Mouse (Mus musculus) testis, postnatal 10 days (tissue): ENCODE results near the gene 5330417C22Rik.
A peak's percentile ranks its signal among the peaks of the same experiment; 100 is the strongest.
"Not testable (repeated sequence)": the region's sequence is repeated elsewhere in the genome, so short reads cannot be mapped to it uniquely, and the experiment has no call there.

ENCODE experiments used
- DNase-seq: peaks from one replicate; pipeline ENCODE4 v3.0.0; 2021; ENCODE audit warnings: low spot score

5330417C22Rik gene

DNA sequence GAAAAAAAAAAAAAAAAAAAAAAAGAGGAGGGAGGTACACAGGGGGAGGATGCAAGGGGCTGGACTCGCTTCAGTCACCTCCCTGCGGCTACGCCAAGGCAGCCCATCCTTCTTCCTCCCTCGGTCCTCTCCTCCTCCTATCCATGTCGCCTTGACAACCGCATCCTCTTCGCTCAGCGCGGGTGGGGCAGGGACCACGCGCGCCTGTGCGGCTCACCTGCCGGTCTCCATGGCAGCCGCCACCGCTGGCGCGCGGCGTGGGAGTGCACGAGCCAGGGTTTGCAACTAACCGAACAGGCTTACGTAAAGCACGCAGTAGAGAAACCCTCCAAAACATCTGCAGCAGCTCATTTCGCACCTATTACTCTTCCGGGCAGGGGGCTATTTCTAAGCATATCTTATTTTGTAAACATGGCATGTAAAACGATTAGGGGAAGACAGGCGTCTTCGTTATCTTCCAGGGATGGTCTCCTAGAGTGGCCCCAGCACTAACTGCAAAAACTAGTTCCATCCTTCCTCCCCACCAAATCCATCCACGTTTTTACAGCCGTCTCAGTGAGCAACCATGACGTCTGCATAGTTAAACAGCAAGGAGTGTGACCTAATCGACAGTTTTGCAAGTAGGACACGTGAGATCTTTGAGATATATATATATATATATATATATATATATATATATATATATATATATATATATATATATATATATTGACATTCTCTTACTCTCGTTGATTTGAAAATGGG is at the start of gene 5330417C22Rik:
Gene 5330417C22Rik, minus strand, starts transcription at position 20 of the 744 bp plus-strand sequence.
- DNase-seq, result peak; percentile 55

DNA sequence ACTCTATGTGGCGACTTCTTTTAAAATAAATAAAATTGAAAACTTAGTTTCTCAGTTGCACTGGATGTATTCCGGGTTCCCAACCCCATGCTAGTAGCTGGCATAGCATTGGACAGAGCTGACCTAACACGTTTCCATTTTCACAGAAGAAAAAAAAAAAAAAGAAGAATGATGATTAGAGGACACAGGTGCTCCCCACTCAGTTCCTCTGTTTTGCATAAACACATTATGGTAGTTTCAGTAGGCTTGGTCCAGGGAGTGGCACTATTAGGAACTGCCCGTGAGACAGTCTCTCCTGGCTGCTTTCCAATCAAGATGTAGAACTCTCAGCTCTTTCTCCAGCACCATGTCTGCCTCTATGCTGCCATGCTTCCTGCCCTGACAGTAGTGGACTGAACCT is 48.2 kb upstream of the 5330417C22Rik start:
- no peak for DNase-seq

- no peak for DNase-seq
Observed at GRCm38 (mm10) chr3:108574018-108574417, 37.7 kb upstream of the 5330417C22Rik start.

DNA sequence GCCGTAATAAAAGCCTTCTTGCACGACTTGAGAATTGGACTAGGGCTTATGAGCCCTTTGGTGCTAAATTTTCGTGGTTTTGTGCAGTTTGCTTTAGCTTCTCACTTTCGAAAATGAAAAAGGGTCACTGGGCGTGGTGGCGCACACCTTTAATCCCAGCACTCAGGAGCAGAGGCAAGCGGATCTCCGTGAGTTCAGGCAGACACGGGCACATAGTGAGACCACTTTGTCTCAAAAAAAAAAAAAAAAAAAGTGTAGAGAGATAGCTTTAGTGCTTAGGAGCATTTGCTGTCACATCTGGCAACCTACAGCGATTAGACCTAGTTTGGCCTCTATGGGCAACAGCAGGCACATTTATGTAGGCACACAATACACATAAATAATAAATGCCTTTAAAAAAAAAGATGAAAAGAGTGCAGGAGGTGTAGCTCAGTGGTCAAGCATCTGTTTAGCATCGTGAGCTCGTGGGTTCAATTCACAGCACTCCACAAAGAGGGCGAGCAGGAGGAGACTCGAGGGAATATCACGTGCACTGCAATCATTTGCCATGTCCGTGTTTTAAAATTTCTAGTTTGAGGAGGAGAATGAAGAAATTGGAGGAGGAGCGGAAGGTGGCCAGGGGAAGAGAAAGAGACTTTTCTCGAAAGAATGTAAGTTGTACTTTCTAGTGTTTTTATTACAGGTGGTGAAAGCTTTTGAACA is 36.1 kb upstream of the 5330417C22Rik start:
- DNase-seq, result no peak

- DNase-seq, result peak; percentile 95
Observed at GRCm38 (mm10) chr3:108571443-108572294, 35.3 kb upstream of the 5330417C22Rik start, which contains the start of gene Taf13. Gene Taf13, plus strand, starts transcription at chr3:108571698.

DNA sequence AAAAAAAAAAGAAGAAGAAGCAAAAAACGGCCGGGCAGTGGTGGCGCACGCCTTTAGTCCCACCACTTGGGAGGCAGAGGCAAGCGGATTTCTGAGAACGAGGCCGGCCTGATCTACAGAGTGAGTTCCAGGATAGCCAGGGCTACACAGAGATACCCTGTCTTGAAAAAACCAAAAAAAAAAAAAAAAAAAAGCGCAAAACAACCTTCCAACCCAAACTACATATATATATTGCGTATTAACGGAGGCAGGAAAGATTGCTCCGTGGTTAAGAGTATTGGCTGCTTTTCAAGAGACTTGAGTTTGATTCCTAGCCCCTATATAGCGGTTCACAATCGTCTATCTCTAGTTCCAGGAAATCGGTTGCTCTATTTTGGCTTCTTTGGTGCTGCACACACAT is 34.5 kb upstream of the 5330417C22Rik start:
- DNase-seq, result no peak

GRCm38 (mm10) chr3:108569636-108570035 is 33.3 kb upstream of the 5330417C22Rik start:
- DNase-seq, result not testable (repeated sequence)

GRCm38 (mm10) chr3:108567990-108568877 is 31.9 kb upstream of the 5330417C22Rik start:
- no peak for DNase-seq

DNA sequence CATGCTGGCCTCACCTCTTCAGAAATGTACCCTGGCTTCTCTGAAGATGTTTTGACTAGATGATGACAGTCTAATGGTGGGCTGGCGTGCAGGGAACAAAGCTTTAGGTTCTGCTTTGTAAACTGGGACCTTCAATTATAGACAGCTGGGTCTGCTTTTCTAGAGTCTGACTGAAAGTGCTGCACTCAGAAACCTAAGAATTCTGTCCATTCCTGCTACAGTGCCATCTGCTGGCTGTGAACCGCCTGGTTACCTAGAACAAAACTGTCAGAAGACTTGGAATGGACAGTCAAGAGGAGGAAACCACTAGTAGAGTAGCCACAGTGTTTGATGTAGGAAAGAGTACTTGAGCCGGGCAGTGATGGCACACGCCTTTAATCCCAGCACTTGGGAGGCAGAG is 27.0 kb upstream of the 5330417C22Rik start:
- DNase-seq, result peak; percentile 87

GRCm38 (mm10) chr3:108562777-108563271 is 26.5 kb upstream of the 5330417C22Rik start:
- DNase-seq, result no peak

GRCm38 (mm10) chr3:108562133-108562730 is 25.9 kb upstream of the 5330417C22Rik start, which contains the start of gene Tmem167b:
Gene Tmem167b, minus strand, starts transcription at chr3:108562466.
- DNase-seq, result peak; percentile 94

DNA sequence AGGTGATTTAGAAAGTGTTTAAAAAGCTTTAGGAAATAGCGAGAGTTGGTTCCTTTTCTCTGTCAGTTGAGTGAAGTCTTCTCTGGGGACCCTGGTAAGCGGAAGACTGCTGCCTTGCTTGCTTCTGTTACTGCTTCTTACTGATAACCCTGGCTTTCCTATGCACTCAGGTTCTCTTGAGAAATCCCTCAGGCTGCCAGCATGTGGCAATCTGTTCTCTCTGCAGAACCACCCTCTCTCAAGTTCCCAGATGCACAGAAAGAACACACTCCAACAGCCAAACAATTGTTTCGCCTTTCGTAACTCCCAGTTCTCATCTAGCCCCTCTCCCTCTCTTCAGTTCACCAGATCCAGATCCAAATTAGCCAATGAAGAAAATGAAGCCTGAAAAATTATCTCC is 21.6 kb upstream of the 5330417C22Rik start:
- DNase-seq, result no peak

DNA sequence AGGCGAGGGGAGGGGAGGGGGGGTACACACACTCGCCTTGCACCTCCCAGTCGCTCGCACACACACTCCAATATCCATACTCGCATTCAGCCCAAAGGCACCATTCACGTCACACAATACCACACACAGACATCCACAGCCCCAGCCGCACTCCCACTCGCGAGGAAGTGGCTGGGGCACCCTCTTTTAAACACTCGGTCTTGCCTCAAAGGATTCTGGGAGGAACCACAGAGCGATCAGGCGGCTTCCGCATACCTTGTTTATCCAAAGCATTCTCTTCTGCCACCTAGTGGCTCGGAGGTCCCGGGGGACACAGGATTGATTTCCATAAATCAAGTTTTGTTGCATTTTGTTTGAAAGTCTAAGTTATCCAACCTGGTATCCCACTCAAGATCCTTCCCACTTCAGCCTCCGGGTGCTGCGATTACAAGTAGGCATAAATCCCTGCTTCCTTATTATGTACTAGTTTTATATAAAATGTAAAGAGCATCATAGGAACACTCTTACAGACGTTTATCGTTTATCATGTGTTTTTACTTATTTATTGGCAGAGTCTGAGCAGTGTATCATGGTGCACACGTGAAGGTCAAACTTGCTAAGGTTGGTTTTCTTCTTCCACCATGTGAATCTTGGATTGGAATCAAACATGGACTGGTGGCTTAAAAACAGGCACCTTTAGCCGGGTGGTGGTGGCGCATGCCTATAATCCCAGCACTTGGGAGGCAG is 18.4 kb upstream of the 5330417C22Rik start:
- peak; percentile 92 for DNase-seq

- no peak for DNase-seq
Observed at GRCm38 (mm10) chr3:108554111-108554561, 17.8 kb upstream of the 5330417C22Rik start.

DNA sequence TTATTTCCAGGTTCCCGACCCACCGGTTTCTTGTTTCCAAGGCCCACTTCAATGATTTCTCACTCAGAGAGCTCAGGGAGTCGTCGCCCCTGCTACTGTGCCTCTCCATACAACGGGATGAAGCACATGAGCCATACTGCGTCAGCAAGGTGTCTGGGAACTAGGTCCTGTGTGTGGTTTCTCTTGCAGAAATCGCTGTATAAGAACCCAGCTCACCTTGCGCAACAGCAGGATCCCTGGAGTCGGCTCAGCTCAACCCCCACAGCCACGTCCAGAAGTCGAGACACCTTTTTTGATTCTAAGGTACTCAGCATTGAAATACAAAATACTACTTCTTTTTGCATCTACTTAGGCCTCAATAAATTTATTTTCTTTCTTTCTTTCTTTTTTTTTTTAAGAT is 6.0 kb upstream of the 5330417C22Rik start:
- no peak for DNase-seq

GRCm38 (mm10) chr3:108537303-108537702 is 967 bp upstream of the 5330417C22Rik start:
- DNase-seq, result peak; percentile 89

DNA sequence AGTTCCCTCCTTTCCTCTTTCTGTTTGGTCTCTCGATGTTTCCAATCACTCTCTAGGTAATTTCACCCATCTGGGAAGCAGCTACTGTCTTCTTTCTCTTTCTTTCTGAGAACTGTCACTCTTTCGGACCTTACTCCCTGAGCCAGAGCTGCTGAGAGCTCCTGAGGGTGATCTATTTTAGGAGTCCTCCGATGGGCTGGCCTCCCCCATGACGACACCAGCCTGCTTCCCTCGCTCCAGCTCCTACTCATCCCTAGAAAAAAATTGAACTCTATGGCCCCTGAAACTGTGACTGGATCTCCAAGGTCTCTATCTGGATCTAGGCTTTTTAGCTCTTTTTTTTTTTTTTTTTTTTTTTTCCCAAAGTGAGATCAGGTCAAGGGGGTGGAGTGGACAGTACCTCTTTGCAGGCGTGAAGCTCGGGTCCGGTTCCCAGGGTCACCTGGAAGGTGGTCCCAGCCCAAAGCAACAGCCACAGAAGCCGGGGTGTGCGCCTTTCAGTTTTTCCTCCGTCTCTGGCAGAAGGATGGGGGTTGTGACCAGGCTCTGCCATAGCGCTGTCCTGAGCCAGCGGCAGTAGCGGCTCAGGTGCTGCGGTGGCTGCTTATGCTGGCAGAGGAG is 330 bp downstream of the 5330417C22Rik start:
- no peak for DNase-seq

GRCm38 (mm10) chr3:108533951-108534350 is 2.4 kb downstream of the 5330417C22Rik start, which contains the start of gene 1700013F07Rik:
Gene 1700013F07Rik, plus strand, starts transcription at chr3:108534150.
- no peak for DNase-seq
